In the genomic region with DNA sequence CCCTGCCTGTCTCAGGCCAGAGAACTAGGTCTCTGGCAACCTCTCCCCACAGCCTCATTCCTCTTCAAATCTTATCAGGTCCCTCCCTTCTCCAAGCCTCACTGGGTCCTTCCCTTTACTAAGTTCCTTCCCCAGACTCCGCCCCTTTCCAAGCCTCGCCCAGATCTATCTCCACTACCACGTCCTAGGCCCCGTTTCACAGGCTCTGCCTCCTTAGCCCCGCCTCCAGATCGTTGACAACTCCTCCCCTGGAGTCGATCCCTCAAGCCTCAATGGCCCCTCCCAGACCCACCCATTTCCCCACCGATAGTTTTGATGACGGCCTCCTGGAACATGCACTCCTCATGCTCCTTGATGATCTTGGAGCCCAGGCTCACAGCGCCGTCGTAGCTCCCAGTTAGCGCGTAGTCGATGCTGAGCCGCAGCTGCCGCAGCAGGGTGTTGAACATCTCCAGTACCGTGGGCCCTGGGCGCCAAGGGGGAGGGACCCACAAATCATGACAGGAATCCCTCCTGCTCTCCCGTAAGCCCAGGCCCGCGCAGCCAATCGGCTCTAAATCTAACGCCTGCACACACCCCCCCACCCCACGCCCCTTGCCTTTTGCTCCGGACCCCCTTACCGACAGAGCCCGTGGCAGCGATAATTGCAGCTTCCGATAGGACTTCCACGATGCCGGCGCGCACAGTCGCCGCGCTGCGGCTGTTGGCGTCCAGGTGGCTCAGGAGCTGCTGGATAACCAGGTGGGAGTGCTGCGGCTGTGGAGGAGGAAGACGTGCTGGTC, we compare ENCODE assay signal across 8 mouse cellular contexts. TPM values are rescaled to one million over a fixed set of nuclear protein-coding genes. Genes with fewer than 3 reads are reported as not detected.
DNase-seq lines count a peak whose midpoint lies in the region; ATAC-seq lines count a peak whose summit lies in the region.

No protein-coding gene starts in this region.

- no peaks in the 10 kb centered on the region for H3K27me3 ChIP-seq in embryonic facial prominence, embryonic 11.5 days (ENCODE audit: control insufficient read depth, insufficient read depth, low read length)
- H3K27me3 ChIP-seq in midbrain, embryonic 11.5 days (ENCODE audit: control insufficient read depth, insufficient read depth, low read length) = no peaks in the 10 kb centered on the region; the same call in 1 of the 2 replicates

- peak; percentile 92 for ATAC-seq in embryonic facial prominence, embryonic 11.5 days (replicated peaks; ENCODE audit: insufficient number of reproducible peaks, low FRiP score, low TSS enrichment, low read depth)
- ATAC-seq in midbrain, embryonic 11.5 days (ENCODE audit: low FRiP score) = peak; percentile 89

- DNase-seq in urinary bladder, postnatal 14 days (ENCODE audit: low spot score) = peak; percentile 87
- DNase-seq in urinary bladder, adult 2 months (ENCODE audit: low spot score) = no peak
- DNase-seq in embryonic facial prominence, embryonic 11.5 days (ENCODE audit: low spot score) = peak; percentile 91
- peak; percentile 100 for DNase-seq in heart, adult 11 months
- DNase-seq in kidney, adult 11 months = peak; percentile 81
- peak; percentile 74 for DNase-seq in left cerebral cortex, postnatal 4 days
- DNase-seq in midbrain, embryonic 11.5 days (ENCODE audit: low spot score, missing footprints) = peak; percentile 96
- peak; percentile 88 for DNase-seq in skeletal muscle tissue, adult 2 months (ENCODE audit: low read depth, low spot score)

- no peak overlapping the region for H3K27ac ChIP-seq in embryonic facial prominence, embryonic 11.5 days (replicated peaks; ENCODE audit: low read depth, low read length)
- H3K27ac ChIP-seq in midbrain, embryonic 11.5 days (ENCODE audit: low read depth, low read length) = no peak overlapping the region

- H3K9me3 ChIP-seq in embryonic facial prominence, embryonic 11.5 days (replicated peaks; ENCODE audit: control insufficient read depth, low read length) = no peaks in the 10 kb centered on the region
- H3K9me3 ChIP-seq in midbrain, embryonic 11.5 days (ENCODE audit: control insufficient read depth, low read length) = no peaks in the 10 kb centered on the region

- H3K4me1 ChIP-seq in embryonic facial prominence, embryonic 11.5 days (ENCODE audit: control insufficient read depth, insufficient read depth, low read length) = peaks cover 5% of the 10 kb centered on the region; the same call in 1 of the 2 replicates
- peaks cover 7% of the 10 kb centered on the region; the same call in 1 of the 2 replicates for H3K4me1 ChIP-seq in midbrain, embryonic 11.5 days (ENCODE audit: control insufficient read depth, insufficient read depth, low read length)

- peak overlapping the region; percentile 90 for H3K4me2 ChIP-seq in embryonic facial prominence, embryonic 11.5 days (ENCODE audit: low read depth, low read length)
- H3K4me2 ChIP-seq in midbrain, embryonic 11.5 days = peak overlapping the region; percentile 76

- peak overlapping the region; percentile 47 for H3K4me3 ChIP-seq in embryonic facial prominence, embryonic 11.5 days (ENCODE audit: low read depth, low read length)
- peak overlapping the region; percentile 35 for H3K4me3 ChIP-seq in midbrain, embryonic 11.5 days (ENCODE audit: low read depth, low read length)

- H3K36me3 ChIP-seq in embryonic facial prominence, embryonic 11.5 days (replicated peaks; ENCODE audit: control insufficient read depth, insufficient read depth, low read depth, low read length) = no peaks in the 10 kb centered on the region
- no peaks in the 10 kb centered on the region; the same call in 1 of the 2 replicates for H3K36me3 ChIP-seq in midbrain, embryonic 11.5 days (ENCODE audit: control insufficient read depth, insufficient read depth, low read length)

- WGBS in embryonic facial prominence, embryonic 11.5 days = under 1% methylated on average over 41 of the region's 41 CpGs
- under 1% methylated on average over 40 of the region's 41 CpGs for WGBS in midbrain, embryonic 11.5 days

- intact Hi-C loops in left cerebral cortex, postnatal 4 days (cut with DNase I) = no loop called here

- H3K9ac ChIP-seq in embryonic facial prominence, embryonic 11.5 days (replicated peaks; ENCODE audit: low read length) = peak overlapping the region; percentile 48
- H3K9ac ChIP-seq in midbrain, embryonic 11.5 days (ENCODE audit: low read length) = peak overlapping the region; percentile 44

RNA-seq across cellular contexts. Expression of a gene that starts 26.8 kb away (rescaled TPM):
- 0.41 and 0.69 TPM in 2 replicates for polyA plus RNA-seq in urinary bladder, adult 2 months (2012; rRNA removed)
- polyA plus RNA-seq in embryonic facial prominence, embryonic 11.5 days (2014; fragmentation: Nextera tagmentation; extraction: Ambion mirVana) = 11.0 and 16.0 TPM in 2 replicates
- total RNA-seq in left cerebral cortex, postnatal 4 days (2021) = 1 to 10 TPM; 1.6 to 1.9 TPM
- 6.9 and 7.3 TPM in 2 replicates for polyA plus RNA-seq in midbrain, embryonic 11.5 days (2014; fragmentation: Nextera tagmentation; extraction: Ambion mirVana)

RNA-seq across cellular contexts. Expression of a gene that starts 57.2 kb away (rescaled TPM):
- 1.6 and 1.8 TPM in 2 replicates for polyA plus RNA-seq in urinary bladder, adult 2 months (2012; rRNA removed)
- polyA plus RNA-seq in embryonic facial prominence, embryonic 11.5 days (2014; fragmentation: Nextera tagmentation; extraction: Ambion mirVana) = 5.0 and 7.9 TPM in 2 replicates
- 100 to 1,000 TPM in 1 of 2 experiments, 10 to 100 TPM in 1; 100.0 to 102 TPM for total RNA-seq in left cerebral cortex, postnatal 4 days (2021)
- 11.4 and 11.7 TPM in 2 replicates for polyA plus RNA-seq in midbrain, embryonic 11.5 days (2014; fragmentation: Nextera tagmentation; extraction: Ambion mirVana)
